Mouse (Mus musculus): ENCODE measurements around the gene Arhgap10.

Arhgap10 gene

DNA sequence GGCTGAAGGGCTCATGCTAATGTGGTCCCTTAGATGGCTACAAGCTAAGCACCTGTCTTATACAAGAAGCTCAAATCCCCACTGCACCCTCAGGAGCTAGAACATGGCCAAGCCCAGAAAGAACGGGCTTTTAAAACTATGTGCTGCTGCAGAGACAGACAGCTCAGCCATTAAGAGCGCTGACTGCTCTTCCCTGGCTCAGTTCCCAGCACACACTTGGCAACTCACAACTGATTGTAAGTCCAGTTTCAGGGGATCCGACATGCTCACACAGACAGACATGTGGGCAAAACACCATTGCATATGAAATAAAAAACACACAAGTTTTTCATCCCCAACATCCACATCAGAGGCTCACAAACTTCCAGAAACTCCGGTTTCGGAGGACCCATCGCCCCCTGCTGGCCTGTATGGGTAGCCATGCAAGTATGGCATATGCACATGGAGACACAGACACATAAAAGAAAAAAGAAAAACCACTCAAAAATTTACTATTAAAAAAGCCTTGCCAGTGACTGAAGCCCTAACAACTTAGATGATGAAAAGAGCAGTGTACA lies 77.4 kb downstream of the Arhgap10 start:
- DNase-seq = peak; percentile 33

DNA sequence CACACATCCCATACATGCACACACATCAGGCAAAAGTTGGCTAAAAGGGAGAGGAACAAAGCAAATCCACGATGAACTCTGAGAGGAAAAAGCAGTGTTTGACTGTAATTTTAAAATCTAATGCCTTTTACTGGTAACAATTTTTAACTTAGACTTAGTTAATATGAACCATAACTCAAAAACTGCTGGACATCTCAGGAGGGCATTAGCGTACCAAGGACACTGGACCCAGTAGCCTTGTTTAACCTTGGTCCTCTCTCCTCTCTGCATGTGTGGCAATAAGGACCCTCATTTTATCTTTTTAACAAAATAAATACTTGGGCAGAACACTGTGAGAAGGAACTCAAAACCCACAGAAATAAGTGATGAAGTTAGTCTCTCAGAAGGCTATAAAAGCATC lies 78.1 kb downstream of the Arhgap10 start:
- no peak for DNase-seq

DNA sequence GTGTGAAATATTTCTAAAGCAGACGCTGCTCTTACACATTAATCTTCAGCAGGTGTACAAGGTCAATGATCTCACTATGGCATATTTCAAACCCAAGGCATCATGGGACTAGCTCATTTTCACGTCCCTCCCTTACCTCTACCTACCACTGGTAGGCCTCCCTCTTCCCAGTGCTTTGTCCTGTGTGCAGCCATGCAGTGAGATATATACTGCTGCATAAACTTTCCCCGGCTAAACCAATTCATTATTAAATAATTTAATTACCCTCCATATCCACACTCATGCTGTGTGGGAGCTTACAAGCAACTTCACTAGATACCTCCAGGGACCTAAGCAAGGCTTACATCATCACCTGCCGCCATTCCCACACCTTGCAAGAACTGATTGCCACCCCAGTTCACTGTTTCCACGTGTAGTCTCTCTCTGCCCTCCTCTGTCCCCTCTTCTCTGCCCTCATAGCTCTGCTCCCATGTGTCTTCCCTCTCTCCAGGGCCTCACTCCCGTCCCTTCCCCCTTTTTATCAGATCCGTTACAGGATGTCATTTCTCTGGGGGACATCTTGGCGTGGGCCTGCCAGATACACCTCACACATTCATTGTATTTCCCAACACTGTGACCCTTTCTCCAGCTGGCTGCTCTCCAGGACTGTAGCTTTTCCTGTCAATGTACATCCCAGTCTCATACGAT lies 79.8 kb downstream of the Arhgap10 start:
- DNase-seq = no peak

DNA sequence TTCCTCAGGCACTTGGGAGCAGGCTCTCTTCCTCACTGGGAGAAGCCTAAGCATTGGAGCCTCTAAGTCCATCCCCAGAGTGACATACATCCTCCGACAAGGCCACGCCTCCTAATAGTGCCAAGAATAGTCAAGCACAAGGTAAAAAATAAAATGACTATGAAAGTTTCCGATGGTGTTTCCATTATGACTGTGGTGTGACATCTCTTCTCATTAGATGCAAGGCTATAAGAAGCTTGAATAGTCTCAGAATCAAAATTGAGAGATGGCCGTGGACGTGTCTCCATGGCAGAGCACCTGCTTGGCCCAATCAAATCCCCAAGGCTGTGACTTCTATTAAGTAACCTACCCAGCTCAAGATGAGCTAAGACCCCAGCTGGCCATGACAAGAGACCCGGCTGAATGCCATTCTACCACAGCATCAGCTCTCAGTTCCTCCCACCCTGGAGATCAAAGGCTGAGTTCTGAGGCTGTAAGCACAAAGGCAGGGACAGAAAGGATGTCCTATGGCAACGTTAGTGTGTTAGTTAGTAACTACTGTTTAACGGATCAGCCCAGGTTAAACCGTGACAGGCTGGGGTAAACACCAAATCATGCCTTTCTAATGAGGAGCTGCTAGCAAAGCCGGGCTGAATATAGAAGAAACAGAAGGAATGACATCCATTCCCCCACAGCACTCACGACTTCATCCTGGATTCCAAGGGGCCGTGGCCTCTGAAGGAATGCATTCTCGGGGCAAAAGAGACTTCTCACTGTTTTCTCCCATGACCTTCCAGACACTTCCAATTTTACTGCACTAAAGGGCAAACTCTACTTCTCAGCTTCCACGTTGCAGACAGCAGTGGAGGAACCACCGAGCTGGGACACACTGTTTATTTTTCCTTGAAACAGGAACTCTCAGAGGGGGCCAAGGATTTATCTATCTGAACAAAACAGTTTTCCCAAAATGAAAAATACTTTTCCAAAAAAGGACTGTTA lies 81.5 kb downstream of the Arhgap10 start:
- DNase-seq = no peak

DNA sequence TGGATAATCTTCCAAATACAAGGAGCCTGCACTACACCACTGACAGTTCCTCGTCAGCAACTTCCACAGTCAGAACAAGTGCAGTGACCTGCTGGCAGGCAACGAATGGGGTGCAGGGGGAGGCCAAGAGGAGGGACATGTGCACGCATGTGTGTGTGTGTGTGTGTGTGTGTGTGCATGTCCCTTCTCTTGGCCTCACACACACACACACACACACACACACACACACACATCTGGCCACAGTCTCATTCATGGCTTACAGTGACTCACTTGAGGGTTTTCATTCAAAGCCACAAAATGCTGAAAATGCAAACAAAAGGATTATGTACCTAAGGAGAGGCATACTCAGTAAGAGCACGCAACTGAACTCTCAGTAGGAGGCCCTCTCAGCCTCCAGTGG lies 84.5 kb downstream of the Arhgap10 start:
- no peak for DNase-seq

DNA sequence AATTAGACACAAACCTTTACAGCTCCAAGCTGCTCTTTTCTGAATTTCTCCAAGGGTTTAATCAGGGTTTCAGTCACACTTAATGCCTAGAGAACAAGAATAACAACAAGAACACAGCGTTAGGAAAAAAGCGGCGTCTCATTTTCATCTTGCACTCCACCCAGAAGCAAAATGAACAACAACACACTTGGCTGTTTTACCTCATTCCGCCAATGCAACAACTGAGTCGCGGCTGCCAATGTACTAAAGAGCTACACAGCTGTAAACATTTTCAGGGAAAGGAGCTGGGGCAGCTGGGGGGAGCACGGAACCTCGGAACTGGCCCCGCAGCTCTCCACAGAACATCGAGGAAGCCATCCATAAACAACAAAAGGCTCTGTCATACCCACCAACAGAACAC lies 85.0 kb downstream of the Arhgap10 start:
- no peak for DNase-seq

DNA sequence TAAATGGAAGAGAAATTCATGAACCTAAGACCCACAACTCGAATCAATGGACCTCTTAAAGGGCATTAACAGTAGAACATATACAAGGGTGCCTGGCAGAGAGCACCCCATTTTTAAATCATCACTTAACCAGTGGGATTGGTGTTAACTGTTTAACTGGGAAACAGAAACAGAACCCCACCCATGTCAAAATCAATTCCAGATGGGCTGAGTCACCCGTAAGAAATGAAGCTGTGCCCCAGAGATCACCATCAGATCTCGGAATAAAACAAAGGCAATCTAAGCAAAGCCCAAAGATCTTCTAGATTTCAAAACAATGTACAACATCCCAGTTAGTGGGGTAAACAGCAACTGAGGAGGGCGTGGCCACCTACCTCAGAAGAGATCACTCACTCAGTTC lies 89.3 kb downstream of the Arhgap10 start:
- DNase-seq = no peak

DNA sequence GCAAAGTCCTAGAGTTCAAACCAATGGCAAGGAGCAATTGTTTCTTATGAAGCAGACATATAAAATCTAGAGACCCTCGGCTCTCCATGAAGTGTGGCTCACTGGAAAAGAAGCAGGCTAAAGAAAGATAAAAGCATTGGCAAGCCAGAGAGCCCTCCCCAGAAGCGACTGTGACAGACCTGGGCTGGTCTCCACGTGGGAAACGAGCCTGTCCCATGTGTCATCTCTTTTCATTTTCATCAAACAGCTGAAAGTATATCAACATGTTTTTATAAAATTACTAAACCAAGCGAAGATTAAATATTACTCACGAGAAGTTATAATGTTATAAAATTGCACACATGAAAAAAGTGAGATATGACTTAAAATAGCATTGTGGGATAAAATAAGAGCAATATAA lies 89.7 kb downstream of the Arhgap10 start:
- DNase-seq = no peak

DNA sequence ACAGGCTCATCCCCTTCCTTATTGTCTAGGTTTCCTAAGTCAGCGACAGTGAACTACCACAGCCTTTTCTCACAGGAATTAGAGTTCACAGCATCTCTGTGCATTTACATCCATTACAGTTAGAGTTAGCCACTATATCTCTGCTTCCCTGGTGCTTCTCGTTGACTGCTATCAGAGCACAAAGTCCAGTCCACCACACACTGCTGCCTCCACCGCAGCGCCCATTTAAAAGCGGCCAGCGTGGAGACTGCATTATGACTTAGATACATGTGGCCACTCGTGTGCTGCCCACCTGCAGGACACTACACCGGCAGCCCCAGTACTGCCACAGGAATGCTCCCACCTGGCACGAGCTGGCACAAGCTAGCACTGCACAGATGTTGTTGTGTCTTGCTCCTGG lies 90.3 kb downstream of the Arhgap10 start:
- no peak for DNase-seq

DNA sequence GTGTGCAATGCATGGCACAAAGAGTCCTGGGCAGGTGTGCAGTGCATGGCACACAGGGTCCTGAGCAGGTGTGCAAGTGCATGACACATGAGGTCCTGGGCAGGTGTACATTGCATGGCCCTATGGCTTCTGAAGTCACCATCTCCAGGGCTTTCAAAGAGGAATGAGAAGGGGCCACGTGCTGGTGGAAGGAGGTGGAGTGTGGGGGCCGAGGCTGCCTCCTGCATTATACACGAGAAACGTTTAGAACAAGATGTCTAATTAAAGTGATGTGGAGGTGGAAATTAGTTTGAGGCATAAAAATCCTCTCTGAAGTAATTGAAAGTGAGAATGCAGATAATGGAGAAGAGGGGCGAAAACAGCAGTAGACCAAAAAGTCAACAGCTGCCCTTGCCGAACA lies 93.9 kb downstream of the Arhgap10 start:
- no peak for DNase-seq

DNA sequence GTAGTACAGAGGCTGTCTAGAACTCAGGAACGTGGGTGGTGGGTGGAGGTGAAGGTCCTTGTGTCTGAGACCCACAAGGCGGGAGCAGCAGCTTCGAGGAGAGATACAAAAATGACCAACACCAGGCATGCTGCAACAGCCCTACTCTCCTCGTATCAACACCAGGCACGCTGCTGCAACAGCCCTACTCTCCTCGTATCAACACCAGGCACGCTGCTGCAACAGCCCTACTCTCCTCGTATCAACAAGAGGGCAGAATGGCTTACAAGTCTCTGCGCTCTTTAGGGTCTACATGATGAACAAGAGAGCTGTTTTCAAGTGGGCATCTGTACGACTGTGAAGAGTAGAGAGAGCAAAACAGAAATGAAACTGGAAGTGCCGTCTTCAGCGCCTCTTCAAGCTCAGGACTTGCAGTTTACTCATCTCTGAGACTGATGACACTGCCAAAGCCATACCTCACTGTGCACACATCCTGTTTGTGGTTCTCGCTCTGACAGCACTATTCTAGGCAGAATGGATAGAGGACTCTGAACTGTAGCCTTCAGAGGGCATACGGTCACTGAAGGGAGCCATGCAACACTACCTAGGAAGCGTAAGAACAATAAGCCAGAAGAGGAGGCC lies 95.0 kb downstream of the Arhgap10 start:
- DNase-seq = no peak

DNA sequence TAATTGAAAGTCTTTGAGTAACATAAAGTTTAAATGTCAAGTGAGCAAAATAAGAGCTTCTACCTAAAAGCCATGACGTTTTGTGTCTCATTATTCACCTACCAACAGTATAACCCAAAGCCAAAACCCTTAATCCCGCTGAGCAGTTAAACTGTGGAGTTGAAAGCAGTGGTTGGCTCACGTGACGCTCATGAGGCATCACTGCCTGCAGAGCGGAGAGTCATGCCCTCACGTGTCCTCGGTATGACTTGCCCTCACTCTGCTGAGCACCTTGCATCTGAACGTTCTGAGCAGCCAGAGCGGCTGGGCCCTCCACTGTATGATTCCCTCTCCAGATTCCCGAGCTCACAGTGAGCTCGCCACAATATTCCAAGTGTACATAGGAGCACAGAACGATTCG lies 96.2 kb downstream of the Arhgap10 start:
- no peak for DNase-seq

DNA sequence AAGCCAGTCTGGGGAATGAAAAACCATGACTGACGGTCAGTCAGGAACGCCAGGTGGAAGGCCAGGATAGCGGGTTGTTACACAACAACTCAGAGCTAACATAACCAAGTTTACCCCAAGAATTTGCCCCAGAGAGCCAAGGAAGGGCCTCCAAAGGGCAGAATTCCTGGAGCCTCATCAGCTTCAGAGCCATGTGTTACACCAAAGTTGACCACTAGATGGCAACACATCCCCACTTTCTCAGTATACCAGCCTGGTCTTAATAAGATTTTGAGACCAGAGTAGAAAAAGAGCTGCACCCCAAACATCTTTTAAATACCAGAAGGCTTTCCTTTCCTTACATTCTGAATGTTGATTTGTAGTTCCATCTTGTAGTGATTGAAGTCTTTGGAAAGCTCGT lies 98.0 kb downstream of the Arhgap10 start:
- DNase-seq = peak; percentile 71

DNA sequence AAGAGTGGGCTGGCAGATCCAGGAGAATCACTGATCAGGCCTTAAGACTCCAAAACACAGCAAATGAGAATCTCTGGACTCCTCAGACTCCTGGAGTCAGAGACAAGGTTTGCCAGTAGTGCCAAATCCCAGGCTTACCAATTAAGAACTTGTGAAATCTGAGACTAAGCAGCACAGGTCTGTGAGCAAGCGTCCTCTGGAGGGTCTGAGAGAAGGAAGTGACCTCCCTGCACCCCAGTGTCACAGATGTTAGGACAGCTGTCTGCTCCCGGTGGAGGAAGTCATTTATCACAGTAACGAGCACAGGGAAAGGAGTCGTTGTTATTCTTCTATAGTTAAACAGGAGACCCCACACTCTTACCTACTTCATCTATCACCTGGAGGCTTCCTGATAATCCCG lies 101.0 kb downstream of the Arhgap10 start:
- DNase-seq = no peak

DNA sequence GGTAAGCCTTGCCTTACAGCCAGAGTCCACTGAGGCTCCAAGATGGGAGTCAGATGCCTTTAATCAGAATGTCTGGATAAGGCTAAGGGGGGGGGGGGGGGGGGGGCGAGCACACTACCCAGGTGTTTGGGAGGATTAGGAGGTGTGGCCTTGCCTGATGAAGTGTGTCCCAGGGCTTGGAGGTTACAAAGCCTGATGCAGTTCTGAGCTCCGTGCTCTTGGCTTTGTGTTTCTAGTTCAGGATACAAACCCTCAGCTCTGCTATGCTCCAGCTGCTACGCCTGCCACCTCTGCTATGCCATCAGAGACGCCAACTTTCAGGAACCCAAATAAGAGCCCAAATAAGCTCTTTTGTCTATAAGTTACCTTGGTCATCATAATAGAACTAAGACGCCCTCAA lies 101.7 kb downstream of the Arhgap10 start:
- no peak for DNase-seq

DNA sequence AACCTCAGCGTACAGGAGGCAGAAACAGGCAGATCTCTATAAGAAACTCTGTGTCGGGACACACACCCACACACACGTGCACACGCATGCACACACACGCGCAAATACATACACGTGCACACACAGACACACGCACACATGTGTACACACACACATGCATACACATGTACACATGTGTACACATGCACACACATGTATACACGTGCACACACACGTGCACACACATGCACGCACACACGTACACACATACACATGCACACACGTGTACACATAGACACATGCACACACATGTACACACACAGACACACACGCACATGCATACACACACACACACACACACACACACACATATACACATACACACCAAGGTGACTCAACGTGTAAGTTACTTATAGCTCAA lies 106.5 kb downstream of the Arhgap10 start:
- DNase-seq = no peak

DNA sequence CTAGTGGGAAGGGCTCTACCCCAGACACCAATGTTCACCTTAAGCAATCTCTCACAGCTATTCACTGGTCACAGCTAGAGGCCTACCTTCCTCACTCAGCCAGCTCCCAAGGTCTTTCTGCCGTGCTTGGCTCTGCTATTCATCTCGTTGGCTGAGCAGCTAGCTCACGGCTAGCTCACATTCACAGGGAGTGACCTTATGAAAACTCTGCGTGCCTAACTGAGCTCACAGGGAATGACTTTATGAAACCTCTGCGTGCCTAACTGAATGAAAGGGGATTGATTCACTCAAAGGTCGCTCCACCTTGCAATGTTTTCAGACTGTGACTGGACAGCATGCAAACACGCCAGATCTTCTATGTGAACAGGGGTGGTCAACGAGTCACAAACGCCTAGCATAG lies 107.4 kb downstream of the Arhgap10 start:
- no peak for DNase-seq

DNA sequence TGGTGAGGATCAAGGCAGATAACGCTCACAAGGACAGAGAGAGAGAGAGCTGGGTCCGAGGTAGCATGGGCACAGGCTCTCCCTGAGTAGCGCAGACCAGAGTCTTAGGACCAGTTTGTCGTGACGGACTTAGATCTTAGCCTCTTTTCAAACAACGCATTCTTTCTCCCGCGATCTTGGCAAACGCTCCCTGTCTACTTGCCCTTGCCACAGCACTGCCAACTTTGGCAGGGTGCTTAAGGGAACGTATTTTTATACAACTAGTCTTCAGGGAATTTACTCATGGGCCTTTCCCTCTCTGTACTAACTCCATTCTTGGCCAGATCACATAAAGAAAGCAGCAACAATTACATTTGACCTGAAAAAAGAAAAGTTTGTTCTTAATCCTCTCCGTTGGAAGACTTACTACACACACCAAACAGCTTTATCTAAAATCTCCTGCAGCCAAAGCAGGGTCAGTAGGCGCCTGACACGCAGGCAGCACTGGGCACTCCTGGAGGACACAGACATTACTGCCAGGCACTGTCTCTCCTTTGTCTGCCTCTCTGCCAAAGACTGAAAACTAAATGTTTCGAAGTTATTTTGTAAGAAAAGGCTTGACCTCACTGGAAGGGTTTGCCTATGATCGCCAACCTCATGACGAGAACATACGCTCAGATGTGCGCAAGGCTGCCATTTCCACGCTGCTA lies 109.1 kb downstream of the Arhgap10 start:
- no peak for DNase-seq

DNA sequence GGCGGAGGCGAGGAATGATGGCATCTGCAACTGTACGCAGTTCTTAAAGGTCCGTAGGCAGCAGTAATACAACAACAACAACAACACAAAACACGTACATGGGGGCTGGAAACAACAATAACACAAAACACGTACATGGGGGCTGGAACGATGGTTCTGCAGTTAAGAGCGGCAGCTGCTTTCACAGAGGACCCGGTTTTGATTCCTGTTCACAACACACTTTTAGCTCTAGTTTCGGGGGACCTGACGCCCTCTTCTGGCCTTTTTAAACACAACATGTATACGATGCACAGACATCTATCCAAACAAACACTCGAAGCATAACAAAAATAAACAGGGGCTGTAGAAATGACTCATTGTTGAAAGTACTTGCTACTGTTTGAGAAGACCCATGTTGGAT lies 110.9 kb downstream of the Arhgap10 start:
- no peak for DNase-seq

DNA sequence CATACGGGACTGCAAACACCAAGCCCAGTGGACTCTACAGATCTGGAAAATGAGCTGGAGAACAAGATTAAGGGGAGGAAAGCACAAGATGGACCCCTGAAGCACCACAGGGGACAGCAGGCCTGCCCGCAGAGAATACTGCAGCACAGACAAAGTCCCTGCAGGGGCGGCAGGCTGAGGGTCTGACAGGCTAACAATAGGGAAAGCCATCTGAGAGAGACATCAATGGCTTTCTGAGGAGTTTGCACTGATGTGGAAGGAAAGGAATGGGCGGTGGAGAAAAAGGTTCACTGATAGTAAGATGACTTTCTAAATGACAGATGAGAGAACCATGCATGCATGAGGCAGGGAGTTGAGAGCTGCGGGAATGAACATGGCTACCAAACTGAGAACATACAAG lies 111.3 kb downstream of the Arhgap10 start:
- no peak for DNase-seq

DNA sequence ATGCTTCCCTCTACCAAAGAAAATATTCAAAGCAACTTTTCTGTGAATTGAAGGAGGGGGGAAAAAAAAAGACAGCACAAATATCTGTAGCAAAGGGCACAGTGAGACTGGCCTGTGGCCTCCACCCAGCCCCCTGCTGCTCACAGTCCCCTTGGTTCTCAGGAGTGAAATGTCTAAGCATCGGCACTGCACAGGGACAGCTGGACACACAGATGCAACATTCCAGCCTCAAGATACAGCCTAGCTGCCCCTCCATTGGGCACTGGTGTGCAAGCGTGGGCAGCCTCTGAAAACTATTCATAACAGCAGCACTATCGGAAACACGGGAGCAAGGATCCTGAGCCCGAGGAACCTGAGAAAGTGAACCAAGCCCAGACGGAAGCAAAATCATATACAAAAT lies 113.7 kb downstream of the Arhgap10 start:
- no peak for DNase-seq

DNA sequence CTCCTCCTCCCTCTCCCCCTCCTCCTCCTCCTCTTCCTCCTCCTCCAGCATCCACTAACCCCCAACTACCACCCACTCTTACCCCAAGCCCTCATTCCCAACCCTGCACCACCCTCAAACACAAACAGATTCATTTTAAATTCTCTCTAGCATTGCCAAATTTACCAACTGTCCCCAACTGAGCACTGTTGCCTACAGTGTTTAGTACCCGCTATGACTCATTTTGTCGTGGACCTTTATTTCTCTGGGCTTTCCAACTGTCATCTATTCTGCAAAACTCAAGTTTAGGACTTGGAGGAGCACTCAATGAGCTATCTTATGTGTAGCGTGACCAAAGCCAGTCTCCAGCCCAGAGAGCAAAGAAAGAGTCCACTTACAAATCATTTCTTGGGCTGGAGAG lies 115.8 kb downstream of the Arhgap10 start:
- no peak for DNase-seq

DNA sequence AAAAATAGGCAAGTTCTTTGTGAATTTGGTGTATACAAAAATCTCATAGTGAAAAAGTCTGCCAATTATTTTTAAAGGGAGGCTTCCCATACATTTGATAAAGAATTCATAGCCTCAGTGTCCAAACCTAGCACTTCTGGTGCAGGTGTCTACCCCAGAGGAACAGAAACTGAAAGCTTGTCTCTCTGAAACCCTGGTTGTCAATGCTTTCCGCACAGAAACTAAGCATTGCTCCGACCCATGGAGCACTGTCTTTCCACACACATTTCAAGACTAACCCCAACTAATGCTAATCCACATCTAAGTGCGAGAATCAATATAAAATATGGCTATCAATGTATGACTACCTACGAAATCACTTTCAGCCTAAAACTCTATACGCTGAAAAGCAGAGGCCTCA lies 116.6 kb downstream of the Arhgap10 start:
- DNase-seq = no peak
